Mouse (Mus musculus): ENCODE results near the gene Ntn5.

Gene Ntn5

GRCm38 (mm10) chr7:45725713-45726112 is 41.9 kb downstream of the Ntn5 start, which contains the start of gene Spaca4:
Gene Spaca4, minus strand, starts transcription at chr7:45725813.
- no peak for DNase-seq (ENCODE audit: low spot score in 2 of 2)

- DNase-seq (ENCODE audit: low spot score in 2 of 2) = no peak
These were observed 42.6 kb downstream of the Ntn5 start for GRCm38 (mm10) chr7:45726419-45726818.

- no peak for DNase-seq (ENCODE audit: low spot score in 2 of 2)
These were observed 43.8 kb downstream of the Ntn5 start for GRCm38 (mm10) chr7:45727625-45728024.

GRCm38 (mm10) chr7:45730727-45731431 is 47.1 kb downstream of the Ntn5 start:
- DNase-seq (ENCODE audit: low spot score in 2 of 2) = peak in 1 of 2 experiments; percentile 53

GRCm38 (mm10) chr7:45733477-45733876 is 49.7 kb downstream of the Ntn5 start:
- DNase-seq (ENCODE audit: low spot score in 2 of 2) = no peak

- DNase-seq (ENCODE audit: low spot score in 2 of 2) = peak; percentile 62 to 84
These were observed 55.4 kb downstream of the Ntn5 start for GRCm38 (mm10) chr7:45739162-45739763.

GRCm38 (mm10) chr7:45739820-45740219 is 56.0 kb downstream of the Ntn5 start:
- DNase-seq (ENCODE audit: low spot score in 2 of 2) = no peak

GRCm38 (mm10) chr7:45741308-45741707 is 57.5 kb downstream of the Ntn5 start:
- no peak for DNase-seq (ENCODE audit: low spot score in 2 of 2)

- DNase-seq (ENCODE audit: low spot score in 2 of 2) = no peak
These were observed 58.0 kb downstream of the Ntn5 start for GRCm38 (mm10) chr7:45741777-45742176.

GRCm38 (mm10) chr7:45742338-45742737 is 58.5 kb downstream of the Ntn5 start:
- DNase-seq (ENCODE audit: low spot score in 2 of 2) = no peak
